Mouse (Mus musculus) CH12.LX (cell line): Measurements from ENCODE around the gene Cpsf4. TPM values are rescaled to one million over a fixed set of nuclear protein-coding genes. Genes with fewer than 3 reads are reported as not detected.

Experiments used
- DNase-seq: peaks from one replicate; pipeline ENCODE4 v3.0.0-alpha.2; 2013; ENCODE audit errors: extremely low read depth
- H3K27ac ChIP-seq: 2 replicates; pipeline ENCODE4 v1.5.1; 2012; ENCODE audit warnings: low read depth, mild to moderate bottlenecking, control low read depth, moderate library complexity; ENCODE audit not compliant: insufficient read depth
- H3K27me3 ChIP-seq: replicated peaks from 2 replicates; pipeline ENCODE3; 2012; ENCODE audit warnings: inconsistent platforms
- H3K36me3 ChIP-seq, 2 experiments: replicated peaks in 1 of 2; 2 replicates each; pipeline versions ENCODE3 to v1.6.1; 2012; ENCODE audit warnings: inconsistent platforms in 1 of 2, low read length in 1 of 2, mild to moderate bottlenecking in 1 of 2, mixed read lengths in 1 of 2, moderate library complexity in 1 of 2; ENCODE audit not compliant: control insufficient read depth in 1 of 2, insufficient read depth in 1 of 2
- H3K4me1 ChIP-seq, 2 experiments: 2 replicates each; pipeline ENCODE4 v1.6.1; 2012; ENCODE audit warnings: inconsistent platforms in 1 of 2, moderate library complexity in 1 of 2; ENCODE audit not compliant: insufficient read depth in 2 of 2, control insufficient read depth in 1 of 2
- H3K4me2 ChIP-seq: 2 replicates; pipeline ENCODE4 v1.6.1; 2012; ENCODE audit warnings: low read depth, mild to moderate bottlenecking, control low read depth; ENCODE audit not compliant: poor library complexity, insufficient read depth, severe bottlenecking
- H3K4me3 ChIP-seq, 3 experiments: fragments of 150-350 bp in 1 of 3; sonication (generic) in 1 of 3; replicated peaks in 1 of 3; 2 replicates each; pipeline versions ENCODE3 to v1.5.1; 2011 to 2012; ENCODE audit warnings: low read depth in 2 of 3, low read length in 2 of 3, mild to moderate bottlenecking in 2 of 3, moderate library complexity in 2 of 3, control low read depth in 1 of 3, improper control_type of control experiment in 1 of 3, inconsistent platforms in 1 of 3, mixed read lengths in 1 of 3; ENCODE audit not compliant: poor library complexity in 1 of 3
- H3K79me2 ChIP-seq: replicated peaks from 2 replicates; pipeline ENCODE4 v1.6.1; 2012; ENCODE audit warnings: mild to moderate bottlenecking, moderate library complexity; ENCODE audit not compliant: control insufficient read depth, poor library complexity, insufficient read depth, severe bottlenecking; ENCODE audit errors: extremely low read depth
- H3K9ac ChIP-seq: 2 replicates; pipeline ENCODE4 v1.6.1; 2012; ENCODE audit warnings: low read depth, mild to moderate bottlenecking, control low read depth, moderate library complexity; ENCODE audit not compliant: insufficient read depth
- H3K9me3 ChIP-seq: replicated peaks from 2 replicates; pipeline ENCODE3; 2012; ENCODE audit warnings: low read length, inconsistent platforms, mixed read lengths
- ELF1 ChIP-seq: IDR thresholded peaks from 2 replicates; pipeline ENCODE4 v1.6.1; 2014; ENCODE audit warnings: low read depth, mild to moderate bottlenecking, inconsistent platforms, low read length, improper control_type of control experiment
- GABPA ChIP-seq: IDR thresholded peaks from 2 replicates; pipeline ENCODE4 v1.6.1; 2012; ENCODE audit warnings: low read depth, low read length, improper control_type of control experiment, inconsistent platforms; ENCODE audit not compliant: insufficient replicate concordance
- HCFC1 ChIP-seq: IDR thresholded peaks from 2 replicates; pipeline ENCODE4 v1.6.1; 2012; ENCODE audit warnings: low read depth, mild to moderate bottlenecking, inconsistent platforms, low read length, improper control_type of control experiment
- IRF4 ChIP-seq: IDR thresholded peaks from 2 replicates; pipeline ENCODE4 v1.6.1; 2014; ENCODE audit warnings: low read depth, mild to moderate bottlenecking, inconsistent platforms, low read length, improper control_type of control experiment
- KAT2A ChIP-seq: IDR thresholded peaks from 2 replicates; pipeline ENCODE4 v1.6.1; 2012; ENCODE audit warnings: low read length, improper control_type of control experiment, inconsistent platforms; ENCODE audit not compliant: insufficient replicate concordance
- MAFK ChIP-seq: IDR thresholded peaks from 2 replicates; pipeline ENCODE4 v1.6.1; 2011; ENCODE audit warnings: low read length, improper control_type of control experiment; ENCODE audit not compliant: insufficient replicate concordance
- MAZ ChIP-seq: IDR thresholded peaks from 2 replicates; pipeline ENCODE4 v1.6.1; 2012; ENCODE audit warnings: low read depth, mild to moderate bottlenecking, inconsistent platforms, low read length, improper control_type of control experiment, moderate library complexity
- MEF2A ChIP-seq: IDR thresholded peaks from 2 replicates; pipeline ENCODE4 v1.6.1; 2014; ENCODE audit warnings: low read depth, mild to moderate bottlenecking, inconsistent platforms, low read length, improper control_type of control experiment, borderline replicate concordance
- MXI1 ChIP-seq: IDR thresholded peaks from 2 replicates; pipeline ENCODE4 v1.6.1; 2011; ENCODE audit warnings: mild to moderate bottlenecking, low read depth, low read length, improper control_type of control experiment
- NELFE ChIP-seq: IDR thresholded peaks from 2 replicates; pipeline ENCODE4 v1.6.1; 2011; ENCODE audit warnings: low read depth, low read length, improper control_type of control experiment
- NRF1 ChIP-seq: IDR thresholded peaks from 2 replicates; pipeline ENCODE4 v1.6.1; 2014; ENCODE audit warnings: low read depth, mild to moderate bottlenecking, inconsistent platforms, low read length, improper control_type of control experiment, moderate library complexity
- PAX5 ChIP-seq: IDR thresholded peaks from 2 replicates; pipeline ENCODE4 v1.6.1; 2012; ENCODE audit warnings: low read length, inconsistent platforms, mixed read lengths
- POLR2A ChIP-seq: IDR thresholded peaks from 2 replicates; pipeline ENCODE4 v1.6.1; 2011; ENCODE audit warnings: low read depth, mild to moderate bottlenecking, improper control_type of control experiment, low read length
- POLR2AphosphoS2 ChIP-seq: IDR thresholded peaks from 2 replicates; pipeline ENCODE4 v1.6.1; 2011; ENCODE audit warnings: low read depth, low read length, improper control_type of control experiment
- RAD21 ChIP-seq: IDR thresholded peaks from 2 replicates; pipeline ENCODE4 v1.6.1; 2011; ENCODE audit warnings: low read depth, mild to moderate bottlenecking, low read length, improper control_type of control experiment, moderate library complexity
- SIN3A ChIP-seq: IDR thresholded peaks from 2 replicates; pipeline ENCODE4 v1.6.1; 2012; ENCODE audit warnings: low read length, improper control_type of control experiment, inconsistent platforms
- TBP ChIP-seq: conservative IDR thresholded peaks from 2 replicates; pipeline ENCODE4 v1.6.1; 2011; ENCODE audit warnings: low read depth, low read length, improper control_type of control experiment
- TCF12 ChIP-seq: IDR thresholded peaks from 2 replicates; pipeline ENCODE4 v1.6.1; 2014; ENCODE audit warnings: low read depth, mild to moderate bottlenecking, inconsistent platforms, low read length, improper control_type of control experiment
- UBTF ChIP-seq: IDR thresholded peaks from 2 replicates; pipeline ENCODE4 v1.6.1; 2012; ENCODE audit warnings: low read depth, mild to moderate bottlenecking, inconsistent platforms, low read length, improper control_type of control experiment, moderate library complexity
- USF2 ChIP-seq: conservative IDR thresholded peaks from 2 replicates; pipeline ENCODE4 v1.6.1; 2011; ENCODE audit warnings: low read depth, low read length, improper control_type of control experiment
- ZC3H11A ChIP-seq: IDR thresholded peaks from 2 replicates; pipeline ENCODE4 v1.6.1; 2012; ENCODE audit warnings: low read depth, mild to moderate bottlenecking, inconsistent platforms, low read length, improper control_type of control experiment
- ZMIZ1 ChIP-seq: IDR thresholded peaks from 2 replicates; pipeline ENCODE4 v1.6.1; 2012; ENCODE audit warnings: low read depth, mild to moderate bottlenecking, inconsistent platforms, low read length, improper control_type of control experiment
- ZNF384 ChIP-seq: IDR thresholded peaks from 2 replicates; pipeline ENCODE4 v1.6.1; 2012; ENCODE audit warnings: low read depth, low read length, improper control_type of control experiment, inconsistent platforms
- dilution Hi-C: fragments of 300-500 bp; cut with MboI; formaldehyde crosslinking; loops from 2 replicates; pipeline ENCODE4 v1.14.3; 2020; ENCODE audit warnings: low sequenced_read_pairs; ENCODE audit not compliant: extremely low pct_unique_long_range_greater_than_20kb, extremely low pct_ligation_motif_present
- in situ Hi-C: fragments of 300-500 bp; cut with MboI; formaldehyde crosslinking; loops from 3 replicates; pipeline ENCODE4 v1.14.3; 2019; ENCODE audit warnings: low sequenced_read_pairs, low pct_ligation_motif_present, low pct_unique_long_range_greater_than_20kb, mixed read lengths
- polyA plus RNA-seq: library from polyadenylated mRNA; unstranded; fragments of >175 nt; gene quantifications from 2 replicates; pipeline ENCODE4 v1.2.1, GENCODE M21; 2012; ENCODE audit warnings: low read depth; ENCODE audit not compliant: insufficient read length
- total RNA-seq, 2 experiments: library from RNA; depleted of rRNA; stranded (reverse); fragments of 300-350 nt in 1 of 2; fragments of >200 nt in 1 of 2; gene quantifications; 2 replicates each; pipeline ENCODE4 v1.2.3; 2012 to 2014

Gene Cpsf4
- total RNA-seq (2012; rRNA removed) (59.2 and 68.4 TPM in 2 replicates), total RNA-seq (2014; rRNA removed) (70.7 and 75.2 TPM in 2 replicates), polyA plus RNA-seq (54.6 and 56.3 TPM in 2 replicates)

DNA sequence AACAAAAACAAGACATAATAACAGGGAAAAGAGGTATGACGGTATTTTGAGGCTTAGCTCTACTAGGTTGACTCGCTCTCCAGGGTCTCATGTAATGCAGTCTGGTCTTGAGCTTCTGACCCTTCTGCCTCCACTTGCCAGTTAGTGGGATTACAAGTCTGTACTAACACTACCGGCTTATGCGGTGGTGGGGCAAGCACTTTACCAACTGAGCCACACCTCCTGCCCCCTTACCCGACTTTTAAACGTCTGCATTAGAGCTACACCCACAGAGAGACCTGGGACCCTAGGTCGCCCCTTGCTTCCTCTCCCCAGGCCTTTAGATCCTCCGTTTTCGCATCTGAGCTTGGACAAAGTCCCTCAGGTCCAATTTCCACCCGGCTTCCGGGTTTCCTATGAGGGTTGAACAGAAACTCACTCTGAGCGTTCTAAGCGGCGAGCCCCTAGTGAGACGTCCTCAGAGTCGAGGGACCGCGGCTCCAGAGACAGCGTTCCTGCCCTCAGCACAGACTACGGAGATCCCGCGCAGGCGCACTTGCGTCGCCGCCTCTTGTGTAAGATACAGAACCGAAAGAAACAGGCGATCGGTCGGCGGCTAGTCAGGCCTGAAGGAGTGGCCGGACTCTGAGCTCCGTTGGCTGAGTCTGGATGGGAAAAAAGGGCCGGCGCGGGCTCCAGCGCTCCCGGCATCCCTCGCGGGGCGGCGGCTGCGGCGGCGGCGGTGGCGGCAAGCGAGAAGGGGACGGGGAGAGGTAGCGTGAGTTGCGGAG lies at the start of gene Cpsf4, which contains the start of gene Ptcd1:
Gene Cpsf4, plus strand, starts transcription at position 678 of the 770 bp plus-strand sequence.
Gene Ptcd1, minus strand, starts transcription at position 573 of the 770 bp plus-strand sequence.
- dilution Hi-C loops, result no loop called here
- Histone ChIP-seq H3K27ac (peak within 1 kb of the TSS; percentile 45), H3K79me2 (peaks cover 42% of the 10 kb centered on the region), H3K9ac (peak within 1 kb of the TSS; percentile 91), H3K36me3 (peaks cover 32 to 53% of the 10 kb centered on the region in 2 experiments)
- in situ Hi-C loops, result no loop called here
- peak; percentile 98 for DNase-seq
- TF ChIP-seq MEF2A, result peak; percentile 86
- peak; percentile 36; the same call in 1 of the 2 replicates for TF ChIP-seq UBTF
- TF ChIP-seq ELF1, result peak; percentile 66
- peak; percentile 100 for TF ChIP-seq SIN3A
- peak; percentile 87; the same call in 1 of the 2 replicates for TF ChIP-seq KAT2A
- peak; percentile 94 for TF ChIP-seq POLR2A
- peak; percentile 61; the same call in 1 of the 2 replicates for TF ChIP-seq GABPA
- TF ChIP-seq ZNF384, result peak; percentile 67
- peak; percentile 94 for TF ChIP-seq NRF1
- no peak for TF ChIP-seq PAX5
- TF ChIP-seq MAFK, result no peak
- no peak for TF ChIP-seq USF2
- TF ChIP-seq HCFC1, result peak; percentile 94
- TF ChIP-seq RAD21, result no peak
- TF ChIP-seq NELFE, result peak; percentile 83
- TF ChIP-seq MXI1, result peak; percentile 86
- peak; percentile 82 for TF ChIP-seq TCF12
- TF ChIP-seq ZC3H11A, result no peak
- peak; percentile 94 for TF ChIP-seq IRF4
- peak; percentile 69; the same call in 1 of the 2 replicates for TF ChIP-seq TBP
- peak; percentile 68; the same call in 1 of the 2 replicates for TF ChIP-seq ZMIZ1
- TF ChIP-seq POLR2AphosphoS2, result peak; percentile 64; the same call in 1 of the 2 replicates
- no peak; the same call in 1 of the 2 replicates for TF ChIP-seq MAZ
- TF ChIP-seq, all 38 proteins: peak for 17
- Histone ChIP-seq H3K9me3 (no peaks in the 10 kb centered on the region), H3K4me2 (peak within 1 kb of the TSS; percentile 84), H3K4me1 (peaks cover 4 to 21% of the 10 kb centered on the region in 2 experiments), H3K4me3 (peak within 1 kb of the TSS; percentile 81 to 94 (median 90)), H3K27me3 (no peaks in the 10 kb centered on the region)
